Mouse (Mus musculus): ENCODE results near the gene Ankrd31. TPM values are rescaled to one million over a fixed set of nuclear protein-coding genes. Genes with fewer than 3 reads are reported as not detected.
"Not testable (repeated sequence)": the region's sequence is repeated elsewhere in the genome, so short reads cannot be mapped to it uniquely, and the experiment has no call there.

The Ankrd31 gene
- 1 to 10 TPM in 1 of 4 experiments, under 1 TPM in 3; 0.37 to 1.0 (median 0.42) TPM for total RNA-seq (2022)

- no peak for DNase-seq (ENCODE audit: low spot score in 2 of 2)
These were observed at the start of gene Ankrd31 for GRCm38 (mm10) chr13:96748109-96748845. Gene Ankrd31 (plus strand): TSS chr13:96748272.

- no peak for DNase-seq (ENCODE audit: low spot score in 2 of 2)
These were observed 45.3 kb upstream of the Ankrd31 start for GRCm38 (mm10) chr13:96702567-96703278.

- DNase-seq (ENCODE audit: low spot score in 2 of 2): no peak
These were observed 38.5 kb upstream of the Ankrd31 start for GRCm38 (mm10) chr13:96709269-96710233.

GRCm38 (mm10) chr13:96716311-96716710 is 31.8 kb upstream of the Ankrd31 start:
- DNase-seq (ENCODE audit: low spot score in 2 of 2): no peak

GRCm38 (mm10) chr13:96717821-96718220 is 30.3 kb upstream of the Ankrd31 start:
- no peak for DNase-seq (ENCODE audit: low spot score in 2 of 2)

- DNase-seq (ENCODE audit: low spot score in 2 of 2): no peak
These were observed 28.1 kb upstream of the Ankrd31 start for GRCm38 (mm10) chr13:96720003-96720402.

GRCm38 (mm10) chr13:96728289-96728688 is 19.8 kb upstream of the Ankrd31 start:
- no peak for DNase-seq (ENCODE audit: low spot score in 2 of 2)

GRCm38 (mm10) chr13:96729146-96729545 is 18.9 kb upstream of the Ankrd31 start:
- DNase-seq (ENCODE audit: low spot score in 2 of 2): no peak

GRCm38 (mm10) chr13:96730116-96730515 is 18.0 kb upstream of the Ankrd31 start:
- DNase-seq (ENCODE audit: low spot score in 2 of 2): no peak

GRCm38 (mm10) chr13:96735175-96735574 is 12.9 kb upstream of the Ankrd31 start:
- no peak for DNase-seq (ENCODE audit: low spot score in 2 of 2)

- DNase-seq (ENCODE audit: low spot score in 2 of 2): no peak
These were observed 7.9 kb upstream of the Ankrd31 start for GRCm38 (mm10) chr13:96740159-96740558.

- DNase-seq (ENCODE audit: low spot score in 2 of 2): no peak
These were observed 5.2 kb upstream of the Ankrd31 start for GRCm38 (mm10) chr13:96742871-96743270.

- no peak for DNase-seq (ENCODE audit: low spot score in 2 of 2)
These were observed 2.0 kb upstream of the Ankrd31 start for GRCm38 (mm10) chr13:96746055-96746454.

- DNase-seq (ENCODE audit: low spot score in 2 of 2): no peak
These were observed 1.8 kb downstream of the Ankrd31 start for GRCm38 (mm10) chr13:96749859-96750258.

GRCm38 (mm10) chr13:96760848-96761247 is 12.8 kb downstream of the Ankrd31 start:
- DNase-seq (ENCODE audit: low spot score in 2 of 2): no peak

GRCm38 (mm10) chr13:96786071-96786470 is 38.0 kb downstream of the Ankrd31 start:
- DNase-seq (ENCODE audit: low spot score in 2 of 2): not testable (repeated sequence)

- DNase-seq (ENCODE audit: low spot score in 2 of 2): no peak
These were observed 45.4 kb downstream of the Ankrd31 start for GRCm38 (mm10) chr13:96793451-96793850.

GRCm38 (mm10) chr13:96795301-96795700 is 47.2 kb downstream of the Ankrd31 start:
- no peak for DNase-seq (ENCODE audit: low spot score in 2 of 2)

- peak in 1 of 2 experiments; percentile 15 for DNase-seq (ENCODE audit: low spot score in 2 of 2)
These were observed 49.4 kb downstream of the Ankrd31 start for GRCm38 (mm10) chr13:96797500-96797899.

- DNase-seq (ENCODE audit: low spot score in 2 of 2): no peak
These were observed 101.7 kb downstream of the Ankrd31 start for GRCm38 (mm10) chr13:96849752-96850151.

GRCm38 (mm10) chr13:96852133-96852532 is 104.1 kb downstream of the Ankrd31 start:
- no peak for DNase-seq (ENCODE audit: low spot score in 2 of 2)

GRCm38 (mm10) chr13:96853256-96853655 is 105.2 kb downstream of the Ankrd31 start:
- DNase-seq (ENCODE audit: low spot score in 2 of 2): no peak
